Mouse (Mus musculus) neural tube, embryonic 11.5 days (tissue): ENCODE results near the gene Apol7a. TPM values are rescaled to one million over a fixed set of nuclear protein-coding genes. Genes with fewer than 3 reads are reported as not detected.

Experiments used
- ATAC-seq: fragments of 200-750 bp; cut with Nextera tagmentation; 2 replicates; pipeline ENCODE4 v1.8.0; 2017; ENCODE audit warnings: moderate number of reproducible peaks, mild to moderate bottlenecking, moderate TSS enrichment, moderate library complexity; ENCODE audit not compliant: insufficient read depth, low FRiP score, low TSS enrichment
- DNase-seq: peaks from one replicate; pipeline ENCODE4 v3.0.0-alpha.2; 2015; ENCODE audit warnings: low spot score
- H3K27ac ChIP-seq: fragments of 300-500 bp; sonication (generic); 2 replicates; pipeline ENCODE4 v1.5.1; 2014; ENCODE audit warnings: low read depth, mild to moderate bottlenecking, low read length
- H3K27me3 ChIP-seq: fragments of 300-500 bp; sonication (generic); 2 replicates; pipeline ENCODE4 v1.6.1; 2014; ENCODE audit warnings: mild to moderate bottlenecking, low read length, mixed read lengths; ENCODE audit not compliant: control insufficient read depth, insufficient read depth
- H3K36me3 ChIP-seq: fragments of 300-500 bp; sonication (generic); 2 replicates; pipeline ENCODE4 v1.6.1; 2014; ENCODE audit warnings: mild to moderate bottlenecking, low read length, moderate library complexity, mixed read lengths; ENCODE audit not compliant: control insufficient read depth, insufficient read depth
- H3K4me1 ChIP-seq: fragments of 300-500 bp; sonication (generic); 2 replicates; pipeline ENCODE4 v1.6.1; 2014; ENCODE audit warnings: low read length, mixed read lengths; ENCODE audit not compliant: control insufficient read depth, insufficient read depth
- H3K4me2 ChIP-seq: fragments of 300-500 bp; sonication (generic); 2 replicates; pipeline ENCODE4 v1.6.1; 2014; ENCODE audit warnings: low read depth, mild to moderate bottlenecking, moderate library complexity
- H3K4me3 ChIP-seq: fragments of 300-500 bp; sonication (generic); 2 replicates; pipeline ENCODE4 v1.5.1; 2014; ENCODE audit warnings: low read depth, low read length
- H3K9ac ChIP-seq: fragments of 300-500 bp; sonication (generic); 2 replicates; pipeline ENCODE4 v1.6.1; 2014; ENCODE audit warnings: mild to moderate bottlenecking, low read length
- H3K9me3 ChIP-seq: fragments of 300-500 bp; sonication (generic); 2 replicates; pipeline ENCODE4 v1.6.1; 2016; ENCODE audit warnings: low read length; ENCODE audit not compliant: control insufficient read depth
- WGBS: fragments of 180-500 bp; shearing (Covaris S2); extraction: QIAGEN DNeasy Blood & Tissue Kit; methylation state at CpG from one replicate; pipeline ENCODE4 v1.1.7; 2014; 5-methylcytosine and 5-hydroxymethylcytosine counted together
- polyA plus RNA-seq: library from polyadenylated mRNA; unstranded; fragments of >200 nt; fragmentation: Nextera tagmentation; extraction: Ambion mirVana; gene quantifications from 2 replicates; pipeline ENCODE4 v1.2.1, GENCODE M21; 2014

Apol7a gene
- polyA plus RNA-seq, 1 experiment from 2014 or later, result not detected

DNA sequence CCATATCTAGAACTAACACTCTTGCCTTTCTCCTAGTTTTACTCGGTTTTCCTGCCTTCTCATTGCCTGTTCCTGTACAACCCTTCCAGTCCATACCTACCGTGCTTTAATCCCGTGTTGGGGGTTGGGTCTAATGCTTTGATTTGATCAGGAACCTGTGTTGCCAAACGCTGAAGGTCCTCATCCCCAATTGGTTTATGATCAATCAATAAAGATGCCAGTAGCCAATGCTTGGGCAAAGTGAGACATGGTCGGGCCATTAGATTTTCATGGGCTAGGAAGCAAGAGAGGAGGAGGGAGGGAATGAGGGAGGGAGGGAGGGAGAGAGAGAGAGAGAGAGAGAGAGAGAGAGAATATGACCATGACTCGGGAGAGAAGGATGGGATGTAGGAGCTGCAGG is 17.4 kb downstream of the Apol7a start:
- no peaks in the 10 kb centered on the region for H3K9me3 ChIP-seq
- WGBS, result 77% methylated on average over 6 of the region's 6 CpGs
- no peak overlapping the region for H3K9ac ChIP-seq
- ATAC-seq (no peak), DNase-seq (no peak)
- H3K27ac ChIP-seq, result no peak overlapping the region
- no peaks in the 10 kb centered on the region for H3K36me3 ChIP-seq
- no peaks in the 10 kb centered on the region for H3K27me3 ChIP-seq
- H3K4me3 ChIP-seq, result no peak overlapping the region
- no peaks in the 10 kb centered on the region for H3K4me1 ChIP-seq
- no peak overlapping the region for H3K4me2 ChIP-seq

DNA sequence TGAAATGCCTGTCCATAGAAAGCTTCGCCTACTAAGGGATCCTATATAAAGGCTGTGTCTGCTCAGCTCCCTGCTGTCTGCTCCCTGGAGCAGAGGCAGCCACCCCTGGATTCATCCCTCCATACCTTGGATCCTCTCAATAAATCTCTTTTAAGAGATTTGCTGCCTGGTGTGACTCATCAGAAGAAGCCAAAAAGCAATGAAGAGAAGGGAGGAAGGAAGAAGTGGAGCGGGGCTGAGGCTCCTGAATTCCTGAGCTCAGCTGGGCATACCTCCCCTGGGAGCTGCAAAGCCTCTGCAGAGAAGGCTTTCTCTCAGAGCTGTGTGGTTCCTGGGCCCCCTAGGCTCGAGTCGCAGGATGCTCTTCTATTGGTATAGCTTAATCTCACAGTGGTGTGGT is 19.0 kb downstream of the Apol7a start:
- 52% methylated on average over 4 of the region's 4 CpGs for WGBS
- Histone ChIP-seq H3K9me3 (no peaks in the 10 kb centered on the region), H3K27me3 (no peaks in the 10 kb centered on the region), H3K4me3 (no peak overlapping the region), H3K36me3 (no peaks in the 10 kb centered on the region), H3K4me1 (no peaks in the 10 kb centered on the region), H3K4me2 (no peak overlapping the region), H3K9ac (no peak overlapping the region), H3K27ac (no peak overlapping the region)
- DNase-seq (no peak), ATAC-seq (no peak)

DNA sequence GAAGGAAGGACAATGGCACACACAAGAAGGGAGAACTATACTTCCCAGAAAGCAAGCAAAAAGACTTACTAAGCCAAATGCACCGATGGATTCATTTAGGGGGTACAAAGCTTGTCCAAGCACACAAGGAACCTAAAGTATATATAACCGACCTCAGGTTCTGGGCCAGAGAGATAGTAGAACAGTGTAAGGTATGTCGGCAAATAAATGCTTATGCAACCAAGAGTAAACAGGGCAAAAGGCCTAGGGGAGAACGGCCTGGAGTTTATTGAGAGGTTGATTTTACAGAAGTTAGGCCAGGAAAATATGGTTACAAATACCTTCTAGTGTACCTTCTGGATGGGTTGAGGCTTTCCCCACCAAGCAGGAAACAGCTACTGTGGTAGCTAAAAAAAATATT is 21.5 kb downstream of the Apol7a start:
- Histone ChIP-seq H3K27me3 (no peaks in the 10 kb centered on the region), H3K4me2 (no peak overlapping the region), H3K4me3 (no peak overlapping the region), H3K36me3 (no peaks in the 10 kb centered on the region), H3K9me3 (no peaks in the 10 kb centered on the region), H3K9ac (no peak overlapping the region), H3K27ac (no peak overlapping the region), H3K4me1 (no peaks in the 10 kb centered on the region)
- 94% methylated on average over 4 of the region's 4 CpGs for WGBS
- DNase-seq, result no peak
- no peak for ATAC-seq

DNA sequence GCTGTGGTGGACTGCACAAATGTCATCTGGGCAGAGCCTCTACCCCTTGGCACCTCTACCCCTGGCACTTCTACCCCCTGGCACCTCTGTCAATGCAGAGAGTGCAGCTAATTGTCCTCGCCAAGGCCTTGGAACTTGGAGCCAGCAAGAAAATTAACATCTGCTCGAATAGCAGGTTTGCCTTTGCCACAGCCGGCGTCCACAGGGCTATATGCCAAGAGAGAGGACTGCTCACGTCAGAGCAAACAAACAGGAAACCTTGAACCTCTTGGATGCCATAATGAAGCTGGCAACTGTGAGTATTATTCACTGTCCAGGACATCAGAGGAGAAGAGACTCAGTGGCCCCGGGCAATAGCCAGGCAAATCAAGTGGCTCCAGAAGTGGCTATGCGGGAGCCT is 22.0 kb downstream of the Apol7a start:
- Histone ChIP-seq H3K27me3 (no peaks in the 10 kb centered on the region), H3K4me2 (no peak overlapping the region), H3K9ac (no peak overlapping the region), H3K4me1 (no peaks in the 10 kb centered on the region), H3K27ac (no peak overlapping the region), H3K4me3 (no peak overlapping the region), H3K36me3 (no peaks in the 10 kb centered on the region), H3K9me3 (no peaks in the 10 kb centered on the region)
- DNase-seq (no peak), ATAC-seq (no peak)
- 84% methylated on average over 7 of the region's 7 CpGs for WGBS

DNA sequence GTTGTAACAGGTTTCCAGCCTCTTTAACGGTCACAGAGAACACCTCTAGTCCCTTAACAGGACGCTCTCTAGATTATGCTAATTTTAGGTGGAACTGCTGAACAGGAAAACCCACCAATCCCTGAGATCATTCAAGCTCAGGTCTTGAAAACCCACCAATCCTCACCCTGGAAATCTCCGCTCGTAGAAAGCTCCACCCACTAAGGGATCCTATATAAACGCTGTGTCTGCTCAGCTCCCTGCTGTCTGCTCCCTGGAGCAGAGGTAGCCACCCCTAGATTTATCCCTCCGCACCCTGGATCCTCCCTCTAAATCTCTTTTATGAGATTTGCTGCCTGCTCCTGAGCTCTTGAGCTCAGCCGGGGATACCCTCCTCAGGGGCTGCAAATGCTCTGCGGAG is 28.3 kb downstream of the Apol7a start:
- DNase-seq (no peak), ATAC-seq (no peak)
- H3K4me2 ChIP-seq, result no peak overlapping the region
- 87% methylated on average over 8 of the region's 8 CpGs for WGBS
- H3K27me3 ChIP-seq, result no peaks in the 10 kb centered on the region
- H3K27ac ChIP-seq, result no peak overlapping the region
- H3K4me1 ChIP-seq, result peaks cover 13% of the 10 kb centered on the region
- H3K36me3 ChIP-seq, result no peaks in the 10 kb centered on the region
- no peak overlapping the region; the same call in 1 of the 2 replicates for H3K9ac ChIP-seq
- H3K4me3 ChIP-seq, result no peak overlapping the region
- H3K9me3 ChIP-seq, result no peaks in the 10 kb centered on the region

DNA sequence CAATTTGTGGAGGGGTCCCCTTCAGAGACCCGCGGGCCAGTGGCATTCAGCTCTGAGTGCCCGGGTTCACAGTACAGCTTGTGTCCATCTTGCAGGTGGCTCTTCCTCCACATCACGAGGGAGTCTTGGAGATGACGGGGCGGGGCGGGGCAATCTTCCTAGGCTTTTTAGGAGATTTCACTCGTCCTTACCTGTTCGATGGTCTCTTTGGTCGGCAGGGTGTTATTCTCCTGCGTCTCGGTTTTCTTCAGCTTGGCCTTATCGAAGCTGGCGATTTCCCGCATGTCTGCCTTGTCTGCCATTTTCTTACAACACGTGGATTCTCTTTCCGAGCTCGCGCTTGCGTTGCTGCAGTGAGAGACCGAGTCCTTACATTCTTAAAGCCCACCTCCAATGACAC is 28.9 kb downstream of the Apol7a start:
- 92% methylated on average over 21 of the region's 21 CpGs for WGBS
- ATAC-seq, result no peak
- no peak overlapping the region for H3K27ac ChIP-seq

DNA sequence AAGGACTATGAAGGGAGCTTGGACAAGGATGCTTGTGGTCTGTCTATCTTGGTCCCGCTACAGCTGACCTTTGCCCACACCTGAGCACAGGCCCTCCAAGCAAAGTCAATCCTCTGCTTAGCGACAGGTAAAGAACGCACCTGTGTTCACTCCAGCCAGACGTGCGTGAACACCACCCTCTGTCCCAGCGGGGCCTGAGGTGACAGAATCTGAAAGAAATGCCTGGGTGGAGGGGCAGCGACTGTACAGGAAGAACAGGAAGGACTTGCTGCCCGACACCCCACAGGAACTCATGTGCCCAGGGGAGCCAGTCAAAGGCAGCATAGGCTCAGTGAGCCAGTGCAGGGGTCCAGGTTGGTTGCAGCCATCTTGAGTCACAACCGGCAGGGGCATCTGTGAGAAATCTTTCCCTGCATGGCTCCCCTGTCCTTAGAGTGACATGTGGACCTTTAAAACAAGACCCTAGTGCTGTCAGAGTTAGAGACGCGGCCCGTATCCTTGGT is 30.0 kb downstream of the Apol7a start:
- Histone ChIP-seq H3K4me2 (no peak overlapping the region), H3K4me3 (no peak overlapping the region), H3K4me1 (peaks cover 13% of the 10 kb centered on the region), H3K9me3 (no peaks in the 10 kb centered on the region), H3K27me3 (no peaks in the 10 kb centered on the region), H3K36me3 (no peaks in the 10 kb centered on the region), H3K27ac (no peak overlapping the region), H3K9ac (no peak overlapping the region)
- 89% methylated on average over 12 of the region's 12 CpGs for WGBS
- DNase-seq, result no peak
- no peak for ATAC-seq

More for the DNA sequence above, 28.9 kb downstream of the Apol7a start:
- no peak for DNase-seq
- no peaks in the 10 kb centered on the region for H3K9me3 ChIP-seq
- H3K4me3 ChIP-seq, result no peak overlapping the region
- H3K36me3 ChIP-seq, result no peaks in the 10 kb centered on the region
- no peak overlapping the region for H3K4me2 ChIP-seq
- H3K9ac ChIP-seq, result no peak overlapping the region
- H3K27me3 ChIP-seq, result no peaks in the 10 kb centered on the region
- H3K4me1 ChIP-seq, result peaks cover 13% of the 10 kb centered on the region

DNA sequence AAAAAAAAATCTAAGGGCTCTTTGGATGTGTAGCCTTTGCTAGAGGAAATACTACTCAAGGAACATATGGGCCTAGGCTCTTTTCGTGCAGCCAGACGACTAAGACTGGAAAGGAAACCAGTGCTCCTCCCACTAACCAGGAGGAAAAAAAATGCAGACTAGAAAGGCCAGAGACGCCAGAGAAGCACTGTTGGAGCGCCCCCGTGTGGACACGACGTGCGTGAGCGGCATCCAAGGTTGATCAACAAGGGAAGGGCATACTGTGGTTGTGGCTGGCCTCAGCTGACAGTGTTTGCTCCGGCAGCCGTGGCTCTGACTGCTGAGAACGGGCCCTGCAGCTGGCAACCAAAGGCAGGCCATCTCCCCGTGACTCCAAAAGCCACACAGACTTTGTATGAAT is 30.8 kb downstream of the Apol7a start:
- WGBS, result 2% methylated on average over 13 of the region's 13 CpGs
- H3K9me3 ChIP-seq, result no peaks in the 10 kb centered on the region
- ATAC-seq (no peak), DNase-seq (peak; percentile 94)
- peak overlapping the region; percentile 24; the same call in 1 of the 2 replicates for H3K4me2 ChIP-seq
- H3K4me1 ChIP-seq, result peaks cover 17% of the 10 kb centered on the region
- no peaks in the 10 kb centered on the region for H3K27me3 ChIP-seq
- no peak overlapping the region for H3K4me3 ChIP-seq
- H3K36me3 ChIP-seq, result no peaks in the 10 kb centered on the region
- no peak overlapping the region for H3K27ac ChIP-seq
- H3K9ac ChIP-seq, result peak overlapping the region; percentile 41; the same call in 1 of the 2 replicates

DNA sequence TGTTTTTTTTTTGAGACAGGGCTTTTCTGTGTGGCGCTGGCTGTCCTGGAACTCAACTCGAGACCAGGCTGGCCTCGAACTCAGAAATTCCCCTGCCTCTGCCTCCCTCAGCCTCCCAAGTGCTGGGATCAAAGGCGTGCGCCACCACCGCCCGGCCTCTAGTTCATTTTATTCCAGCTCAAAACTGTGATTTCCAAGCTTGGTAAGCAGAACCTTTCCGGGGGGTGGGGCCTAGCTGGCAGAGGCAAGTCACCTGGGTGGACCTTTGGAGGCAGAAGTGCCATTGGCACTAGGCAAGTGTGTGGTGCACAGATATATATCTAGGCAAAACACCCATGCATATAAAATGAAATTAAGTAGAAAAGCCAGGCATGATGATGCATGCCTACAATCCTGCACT is 31.4 kb downstream of the Apol7a start:
- no peak overlapping the region for H3K4me3 ChIP-seq
- WGBS, result 38% methylated on average over 8 of the region's 8 CpGs

More for the DNA sequence above, 31.4 kb downstream of the Apol7a start:
- no peak for ATAC-seq
- no peaks in the 10 kb centered on the region for H3K36me3 ChIP-seq
- no peak overlapping the region for H3K9ac ChIP-seq
- peaks cover 20% of the 10 kb centered on the region for H3K4me1 ChIP-seq
- peak overlapping the region; percentile 20; the same call in 1 of the 2 replicates for H3K27ac ChIP-seq
- peak; percentile 46 for DNase-seq
- H3K27me3 ChIP-seq, result no peaks in the 10 kb centered on the region
- H3K4me2 ChIP-seq, result no peak overlapping the region
- H3K9me3 ChIP-seq, result no peaks in the 10 kb centered on the region
